Mouse (Mus musculus): ENCODE results near the gene Agtpbp1.

The Agtpbp1 gene

GRCm38 (mm10) chr13:59434554-59434953, 150.5 kb downstream of the Agtpbp1 start:
- DNase-seq (ENCODE audit: low read depth in 2 of 2, low spot score in 2 of 2): no peak

GRCm38 (mm10) chr13:59431124-59431864, 153.7 kb downstream of the Agtpbp1 start:
- DNase-seq (ENCODE audit: low read depth in 2 of 2, low spot score in 2 of 2): no peak

- no peak for DNase-seq (ENCODE audit: low read depth in 2 of 2, low spot score in 2 of 2)
Observed at GRCm38 (mm10) chr13:59429369-59429768, 155.7 kb downstream of the Agtpbp1 start.

- DNase-seq (ENCODE audit: low read depth in 2 of 2, low spot score in 2 of 2): no peak
Observed at GRCm38 (mm10) chr13:59423871-59424270, 161.2 kb downstream of the Agtpbp1 start.

- no peak for DNase-seq (ENCODE audit: low read depth in 2 of 2, low spot score in 2 of 2)
Observed at GRCm38 (mm10) chr13:59416530-59417230, 168.3 kb downstream of the Agtpbp1 start.

- DNase-seq (ENCODE audit: low read depth in 2 of 2, low spot score in 2 of 2): no peak
Observed at GRCm38 (mm10) chr13:59413885-59414284, 171.1 kb downstream of the Agtpbp1 start.

GRCm38 (mm10) chr13:59412672-59413071, 172.4 kb downstream of the Agtpbp1 start:
- no peak for DNase-seq (ENCODE audit: low read depth in 2 of 2, low spot score in 2 of 2)

- DNase-seq (ENCODE audit: low read depth in 2 of 2, low spot score in 2 of 2): no peak
Observed at GRCm38 (mm10) chr13:59407182-59407581, 177.8 kb downstream of the Agtpbp1 start.

- DNase-seq (ENCODE audit: low read depth in 2 of 2, low spot score in 2 of 2): no peak
Observed at GRCm38 (mm10) chr13:59402026-59402775, 182.8 kb downstream of the Agtpbp1 start.

- no peak for DNase-seq (ENCODE audit: low read depth in 2 of 2, low spot score in 2 of 2)
Observed at GRCm38 (mm10) chr13:59397571-59397970, 187.5 kb downstream of the Agtpbp1 start.

All from CD8-positive naive resting alpha-beta T cell, adult 2 months (primary cell).